Mouse (Mus musculus): ENCODE measurements around the gene Ociad1. TPM values are rescaled to one million over a fixed set of nuclear protein-coding genes. Genes with fewer than 3 reads are reported as not detected.

Ociad1 gene
- polyA plus RNA-seq, 1 experiment: 355 TPM

DNA sequence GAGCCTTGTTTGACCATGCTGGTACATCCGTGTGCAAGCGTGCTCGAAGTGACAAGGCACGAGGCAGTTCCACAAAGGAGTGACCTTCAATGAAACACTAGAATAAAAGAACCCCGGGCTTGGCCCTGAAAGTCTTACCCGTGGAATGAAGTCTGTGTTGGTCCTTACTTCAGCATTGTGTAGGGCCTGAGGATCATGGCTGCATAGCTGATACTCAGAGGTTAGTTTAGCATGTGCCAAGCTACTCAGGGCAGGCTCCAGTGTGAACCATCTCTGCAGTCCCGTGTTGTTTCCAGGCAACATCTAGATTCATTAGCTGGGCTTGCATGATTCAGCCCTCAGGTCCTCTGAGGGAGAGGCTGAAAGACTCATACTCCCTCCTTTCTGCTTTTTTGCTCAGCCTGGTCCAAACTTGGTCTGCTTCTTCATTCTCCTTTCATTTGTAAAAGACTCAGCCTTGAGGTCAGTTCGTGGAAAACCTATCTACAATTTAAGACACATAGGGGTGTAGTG is 48.2 kb downstream of the Ociad1 start, which contains the start of gene Ociad2:
TSS of gene Ociad2 (minus strand) at position 306 of the 513 bp plus-strand sequence.
- TF ChIP-seq CTCF (IDR thresholded peaks at IDR 0.05; ENCODE audit: borderline replicate concordance, insufficient read depth, low read depth, low read length): no peak
- TF ChIP-seq POLR2A (IDR thresholded peaks at IDR 0.05; ENCODE audit: borderline replicate concordance, insufficient read depth, low read length): no peak
- 69% methylated on average over 8 of the region's 8 CpGs for WGBS
- H3K4me3 ChIP-seq (replicated peaks; ENCODE audit: insufficient read depth, low read depth, low read length): no peak within 1 kb of the TSS
- DNase-seq: no peak
- no peaks in the 10 kb centered on the region for H3K4me1 ChIP-seq (ENCODE audit: control insufficient read depth, insufficient read depth, low read length)
- H3K27me3 ChIP-seq (ENCODE audit: control insufficient read depth, insufficient read depth, low read length): no peaks in the 10 kb centered on the region
- H3K27ac ChIP-seq (ENCODE audit: insufficient read depth, low read length): no peak within 1 kb of the TSS

DNA sequence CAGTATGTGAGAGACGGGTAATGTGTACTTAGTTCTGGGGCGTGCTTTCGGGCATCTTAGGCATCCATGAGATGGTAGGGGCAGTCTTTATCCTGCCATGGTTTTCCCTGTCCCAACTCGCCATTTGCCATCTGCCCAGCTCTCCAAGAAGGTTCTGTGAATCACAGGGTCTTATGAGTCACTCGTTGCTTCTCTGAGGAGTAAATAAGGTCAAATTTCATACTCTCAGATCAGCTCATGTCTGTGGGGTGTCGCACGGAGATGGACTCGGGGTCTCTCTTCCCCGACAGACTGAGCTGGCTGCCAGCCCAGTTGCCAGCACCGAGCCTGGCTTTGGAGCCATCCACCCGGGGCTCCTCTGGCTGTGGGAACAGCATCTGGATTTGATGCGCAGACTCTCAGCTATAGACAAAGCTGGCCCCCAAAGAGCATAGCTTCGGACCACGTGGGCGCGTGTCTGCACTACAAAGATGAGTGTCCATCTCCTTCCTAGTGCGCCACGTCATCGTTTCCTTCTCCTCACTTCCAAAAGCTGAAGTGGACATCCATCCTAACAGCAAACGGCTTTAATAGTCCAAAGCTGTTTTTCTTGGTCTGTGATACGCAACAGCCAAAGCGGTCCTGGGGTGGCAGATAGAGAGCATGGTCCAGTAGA is 50.2 kb downstream of the Ociad1 start:
- WGBS: 53% methylated on average over 22 of the region's 22 CpGs
- no peaks in the 10 kb centered on the region for H3K4me1 ChIP-seq (ENCODE audit: control insufficient read depth, insufficient read depth, low read length)
- DNase-seq: no peak
- H3K27ac ChIP-seq (ENCODE audit: insufficient read depth, low read length): no peak overlapping the region
- H3K4me3 ChIP-seq (replicated peaks; ENCODE audit: insufficient read depth, low read depth, low read length): no peak overlapping the region
- TF ChIP-seq POLR2A (IDR thresholded peaks at IDR 0.05; ENCODE audit: borderline replicate concordance, insufficient read depth, low read length): no peak
- TF ChIP-seq CTCF (IDR thresholded peaks at IDR 0.05; ENCODE audit: borderline replicate concordance, insufficient read depth, low read depth, low read length): no peak
- H3K27me3 ChIP-seq (ENCODE audit: control insufficient read depth, insufficient read depth, low read length): no peaks in the 10 kb centered on the region

DNA sequence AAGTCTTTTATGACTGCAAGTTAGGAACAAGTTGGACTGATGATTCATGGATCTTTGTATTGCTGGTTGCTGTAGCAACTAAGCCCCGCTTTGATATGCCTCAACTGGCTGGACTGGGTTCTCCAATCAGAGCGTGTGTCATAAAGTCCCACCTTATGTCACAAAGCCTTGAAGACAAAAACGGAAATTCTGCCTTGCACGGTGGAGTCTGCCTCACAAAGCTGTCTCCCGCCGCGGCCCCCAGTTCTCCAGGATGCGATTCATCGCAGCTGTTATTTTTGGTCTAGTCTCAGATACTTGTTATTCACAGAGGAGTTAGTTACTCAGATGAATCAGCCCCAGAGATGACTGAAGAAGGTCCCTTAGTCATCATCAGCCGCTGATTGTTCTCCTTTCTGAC is 51.7 kb downstream of the Ociad1 start:
- Histone ChIP-seq H3K4me3 (replicated peaks; ENCODE audit: insufficient read depth, low read depth, low read length) (no peak overlapping the region), H3K4me1 (ENCODE audit: control insufficient read depth, insufficient read depth, low read length) (no peaks in the 10 kb centered on the region), H3K27ac (ENCODE audit: insufficient read depth, low read length) (no peak overlapping the region), H3K27me3 (ENCODE audit: control insufficient read depth, insufficient read depth, low read length) (no peaks in the 10 kb centered on the region)
- no peak for DNase-seq
- 32% methylated on average over 10 of the region's 10 CpGs for WGBS
- TF ChIP-seq POLR2A (IDR thresholded peaks at IDR 0.05; ENCODE audit: borderline replicate concordance, insufficient read depth, low read length) (no peak), CTCF (IDR thresholded peaks at IDR 0.05; ENCODE audit: borderline replicate concordance, insufficient read depth, low read depth, low read length) (no peak)

GRCm38 (mm10) chr5:73345254-73345653 is 52.7 kb downstream of the Ociad1 start:
- no peaks in the 10 kb centered on the region for H3K4me1 ChIP-seq (ENCODE audit: control insufficient read depth, insufficient read depth, low read length)
- no peak overlapping the region for H3K27ac ChIP-seq (ENCODE audit: insufficient read depth, low read length)
- no peak for TF ChIP-seq POLR2A (IDR thresholded peaks at IDR 0.05; ENCODE audit: borderline replicate concordance, insufficient read depth, low read length)
- TF ChIP-seq CTCF (IDR thresholded peaks at IDR 0.05; ENCODE audit: borderline replicate concordance, insufficient read depth, low read depth, low read length): no peak
- whole genome bisulfite sequencing: 89% methylated on average over 4 of the region's 4 CpGs
- no peak overlapping the region for H3K4me3 ChIP-seq (replicated peaks; ENCODE audit: insufficient read depth, low read depth, low read length)
- H3K27me3 ChIP-seq (ENCODE audit: control insufficient read depth, insufficient read depth, low read length): no peaks in the 10 kb centered on the region
- no peak for DNase-seq

- 14% methylated on average over 5 of the region's 5 CpGs for WGBS
- Histone ChIP-seq H3K4me1 (ENCODE audit: control insufficient read depth, insufficient read depth, low read length) (no peaks in the 10 kb centered on the region), H3K27ac (ENCODE audit: insufficient read depth, low read length) (no peak overlapping the region), H3K4me3 (replicated peaks; ENCODE audit: insufficient read depth, low read depth, low read length) (no peak overlapping the region), H3K27me3 (ENCODE audit: control insufficient read depth, insufficient read depth, low read length) (no peaks in the 10 kb centered on the region)
- no peak for TF ChIP-seq POLR2A (IDR thresholded peaks at IDR 0.05; ENCODE audit: borderline replicate concordance, insufficient read depth, low read length)
- DNase-seq: no peak
Observed at GRCm38 (mm10) chr5:73349514-73349913, 56.9 kb downstream of the Ociad1 start.

DNA sequence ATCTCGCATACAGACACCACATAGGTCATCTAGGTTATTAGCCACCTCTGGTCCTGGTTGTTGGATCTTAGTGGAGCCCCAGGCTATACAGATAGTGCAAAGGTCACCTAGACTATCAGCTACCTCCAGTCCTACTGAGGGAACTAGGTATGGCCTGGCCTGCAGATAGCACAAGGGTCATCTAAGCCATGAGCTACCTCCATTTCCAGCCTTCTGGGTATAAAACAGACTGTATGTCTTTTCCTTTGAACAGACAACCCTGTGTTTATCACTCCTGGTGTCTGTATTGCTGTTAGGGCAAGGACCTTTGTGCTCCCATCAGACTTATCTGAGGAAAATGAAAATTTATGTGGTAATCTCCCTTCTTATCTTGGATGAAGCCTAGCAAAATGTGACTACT is 59.2 kb downstream of the Ociad1 start:
- H3K27ac ChIP-seq (ENCODE audit: insufficient read depth, low read length): no peak overlapping the region
- WGBS: 94% methylated on average over 1 of the region's 1 CpGs
- H3K4me3 ChIP-seq (replicated peaks; ENCODE audit: insufficient read depth, low read depth, low read length): no peak overlapping the region
- no peaks in the 10 kb centered on the region for H3K4me1 ChIP-seq (ENCODE audit: control insufficient read depth, insufficient read depth, low read length)
- TF ChIP-seq CTCF (IDR thresholded peaks at IDR 0.05; ENCODE audit: borderline replicate concordance, insufficient read depth, low read depth, low read length) (no peak), POLR2A (IDR thresholded peaks at IDR 0.05; ENCODE audit: borderline replicate concordance, insufficient read depth, low read length) (no peak)
- H3K27me3 ChIP-seq (ENCODE audit: control insufficient read depth, insufficient read depth, low read length): no peaks in the 10 kb centered on the region
- DNase-seq: no peak

- peak in 1 of 2 experiments; percentile 9 for DNase-seq
- Histone ChIP-seq H3K4me1 (ENCODE audit: control insufficient read depth, insufficient read depth, low read length) (no peaks in the 10 kb centered on the region), H3K4me3 (replicated peaks; ENCODE audit: insufficient read depth, low read depth, low read length) (no peak overlapping the region), H3K27ac (ENCODE audit: insufficient read depth, low read length) (no peak overlapping the region), H3K27me3 (ENCODE audit: control insufficient read depth, insufficient read depth, low read length) (no peaks in the 10 kb centered on the region)
- TF ChIP-seq CTCF (IDR thresholded peaks at IDR 0.05; ENCODE audit: borderline replicate concordance, insufficient read depth, low read depth, low read length) (no peak), POLR2A (IDR thresholded peaks at IDR 0.05; ENCODE audit: borderline replicate concordance, insufficient read depth, low read length) (no peak)
- WGBS: 52% methylated on average over 7 of the region's 7 CpGs
Observed at GRCm38 (mm10) chr5:73353519-73353918, 60.9 kb downstream of the Ociad1 start.

- H3K4me1 ChIP-seq (ENCODE audit: control insufficient read depth, insufficient read depth, low read length): no peaks in the 10 kb centered on the region
- no peak for TF ChIP-seq POLR2A (IDR thresholded peaks at IDR 0.05; ENCODE audit: borderline replicate concordance, insufficient read depth, low read length)
- TF ChIP-seq CTCF (IDR thresholded peaks at IDR 0.05; ENCODE audit: borderline replicate concordance, insufficient read depth, low read depth, low read length): no peak
- no peak overlapping the region for H3K4me3 ChIP-seq (replicated peaks; ENCODE audit: insufficient read depth, low read depth, low read length)
- 61% methylated on average over 3 of the region's 3 CpGs for WGBS
- no peak for DNase-seq
- no peaks in the 10 kb centered on the region for H3K27me3 ChIP-seq (ENCODE audit: control insufficient read depth, insufficient read depth, low read length)
- no peak overlapping the region for H3K27ac ChIP-seq (ENCODE audit: insufficient read depth, low read length)
Observed at GRCm38 (mm10) chr5:73353978-73354377, 61.4 kb downstream of the Ociad1 start.
